Mouse (Mus musculus) liver, postnatal 0 days (tissue): ENCODE measurements around the gene Satb2.

Source experiments
- CTCF ChIP-seq: sonication (generic); IDR thresholded peaks from 2 replicates; pipeline ENCODE4 v1.5.1; 2016; ENCODE audit warnings: antibody characterized with exemption, low read depth
- EP300 ChIP-seq: IDR thresholded peaks from 2 replicates; pipeline ENCODE4 v1.6.1; 2016; ENCODE audit warnings: antibody characterized with exemption, low read depth, mild to moderate bottlenecking

DNA sequence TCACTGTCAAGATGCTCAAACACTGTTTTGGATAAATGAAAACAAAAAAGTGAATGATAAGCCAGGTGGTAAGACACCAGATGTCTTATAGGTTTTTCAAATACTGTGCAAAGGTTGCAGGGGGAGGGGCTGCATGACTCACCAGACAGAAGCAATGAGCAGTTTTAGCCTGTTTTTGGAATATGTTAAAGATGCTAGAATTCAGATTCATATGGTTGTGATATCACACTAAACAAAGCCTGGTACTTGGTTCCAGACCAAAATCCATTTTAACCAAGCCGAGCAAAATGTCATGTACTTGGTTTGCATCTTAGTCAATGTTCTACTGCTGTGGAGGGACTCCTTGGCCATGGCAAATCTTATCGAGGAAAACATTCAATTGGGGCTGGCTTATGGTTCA is 227.8 kb downstream of the Satb2 start:
- TF ChIP-seq EP300 (no peak), CTCF (no peak)
